Mouse (Mus musculus) forebrain, embryonic 15.5 days (tissue): ENCODE measurements at regions not wholly inside any gene's neighbourhood (a gene's known extent, or its start where the extent isn't known, plus 50 kb on each side); places are given as distances from the start of the nearest gene placed in this dataset.

Experiments
- ATAC-seq: fragments of 200-750 bp; cut with Nextera tagmentation; replicated peaks from 2 replicates; pipeline ENCODE4 v1.8.0; 2017; ENCODE audit warnings: mild to moderate bottlenecking, moderate TSS enrichment, moderate library complexity
- H3K27ac ChIP-seq: fragments of 300-500 bp; sonication (generic); replicated peaks from 2 replicates; pipeline ENCODE4 v1.5.1; 2015; ENCODE audit warnings: mild to moderate bottlenecking, inconsistent platforms
- H3K27me3 ChIP-seq: fragments of 300-500 bp; sonication (generic); 2 replicates; pipeline ENCODE4 v1.6.1; 2015; ENCODE audit warnings: inconsistent platforms
- H3K36me3 ChIP-seq: fragments of 300-500 bp; sonication (generic); 2 replicates; pipeline ENCODE4 v1.6.1; 2015; ENCODE audit warnings: mild to moderate bottlenecking, inconsistent platforms
- H3K4me1 ChIP-seq: fragments of 300-500 bp; sonication (generic); 2 replicates; pipeline ENCODE4 v1.6.1; 2015; ENCODE audit warnings: inconsistent platforms
- H3K4me2 ChIP-seq: fragments of 300-500 bp; sonication (generic); replicated peaks from 2 replicates; pipeline ENCODE4 v1.6.1; 2015; ENCODE audit warnings: mild to moderate bottlenecking, inconsistent platforms
- H3K4me3 ChIP-seq: fragments of 300-500 bp; sonication (generic); 2 replicates; pipeline ENCODE4 v1.5.1; 2015; ENCODE audit warnings: mild to moderate bottlenecking, inconsistent platforms
- H3K9ac ChIP-seq: fragments of 300-500 bp; sonication (generic); replicated peaks from 2 replicates; pipeline ENCODE4 v1.6.1; 2015; ENCODE audit warnings: mild to moderate bottlenecking, inconsistent platforms
- H3K9me3 ChIP-seq: fragments of 300-500 bp; sonication (generic); 2 replicates; pipeline ENCODE4 v1.6.1; 2016; ENCODE audit warnings: inconsistent platforms
- WGBS: fragments of 180-500 bp; shearing (Covaris S2); methylation state at CpG from one replicate; pipeline ENCODE4 v1.1.7; 2015; ENCODE audit warnings: mixed read lengths; 5-methylcytosine and 5-hydroxymethylcytosine counted together

- Histone ChIP-seq H3K27ac (no peak overlapping the region), H3K9ac (no peak overlapping the region), H3K4me2 (no peak overlapping the region), H3K4me3 (no peak overlapping the region), H3K27me3 (no peaks in the 10 kb centered on the region), H3K36me3 (no peaks in the 10 kb centered on the region), H3K9me3 (no peaks in the 10 kb centered on the region), H3K4me1 (no peaks in the 10 kb centered on the region)
- WGBS, result 8% methylated on average over 4 of the region's 4 CpGs
- no peak for ATAC-seq
Measured at GRCm38 (mm10) chr11:12180351-12180750, 141.9 kb upstream of the Grb10 start.

DNA sequence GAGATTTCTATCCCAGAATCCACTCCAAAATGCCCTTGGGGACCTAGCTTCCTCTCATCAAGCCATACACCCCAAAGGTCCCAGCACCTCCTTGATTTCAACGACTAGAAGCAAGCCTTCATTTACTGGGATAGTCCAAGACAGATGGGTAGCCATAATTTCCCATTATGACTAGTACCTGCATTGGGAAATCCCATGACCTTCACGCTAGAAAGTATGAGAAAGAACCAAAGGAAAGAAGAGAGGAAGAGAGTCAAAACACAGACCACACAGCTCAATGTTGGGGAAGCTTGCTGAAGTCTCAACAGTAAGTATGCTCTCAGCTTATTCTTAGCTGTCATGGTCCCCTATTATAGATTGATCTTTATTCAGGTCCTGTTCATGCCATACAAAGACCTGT lies 133.9 kb upstream of the Grb10 start:
- WGBS, result 85% methylated on average over 2 of the region's 2 CpGs
- Histone ChIP-seq H3K4me1 (peaks cover 3% of the 10 kb centered on the region; the same call in 1 of the 2 replicates), H3K9me3 (no peaks in the 10 kb centered on the region), H3K27me3 (no peaks in the 10 kb centered on the region), H3K4me3 (no peak overlapping the region), H3K27ac (no peak overlapping the region), H3K36me3 (no peaks in the 10 kb centered on the region), H3K9ac (no peak overlapping the region), H3K4me2 (no peak overlapping the region)
- ATAC-seq, result no peak

- H3K9ac ChIP-seq, result no peak overlapping the region
- no peaks in the 10 kb centered on the region for H3K9me3 ChIP-seq
- H3K4me1 ChIP-seq, result peaks cover 3% of the 10 kb centered on the region; the same call in 1 of the 2 replicates
- no peak overlapping the region for H3K27ac ChIP-seq
- H3K36me3 ChIP-seq, result no peaks in the 10 kb centered on the region
- H3K27me3 ChIP-seq, result no peaks in the 10 kb centered on the region
- H3K4me3 ChIP-seq, result no peak overlapping the region
- no peak overlapping the region for H3K4me2 ChIP-seq
- WGBS, result 68% methylated on average over 4 of the region's 4 CpGs
- no peak for ATAC-seq
Measured at GRCm38 (mm10) chr11:12171312-12171711, 132.8 kb upstream of the Grb10 start.

DNA sequence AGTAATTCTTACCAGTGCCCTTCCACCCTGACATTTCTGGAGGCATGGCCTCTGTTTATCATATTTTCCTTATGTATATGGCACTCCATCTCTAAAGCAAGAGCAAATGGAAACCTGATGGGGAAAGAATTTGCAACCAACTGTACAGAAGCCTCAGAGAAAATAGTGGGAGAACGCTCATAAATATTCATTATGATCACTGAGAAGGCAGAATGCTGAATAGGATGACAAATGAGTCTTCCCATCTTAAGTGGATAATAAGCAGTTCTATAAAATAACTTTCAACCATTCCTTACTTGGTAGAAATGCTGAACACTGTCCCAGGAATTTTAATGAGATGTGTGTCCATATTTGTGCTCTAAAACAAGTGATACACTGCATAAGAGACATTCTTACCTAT lies 129.9 kb upstream of the Grb10 start:
- ATAC-seq, result 0 out of 2 replicates have a peak, but pooled peaks have one; percentile 60
- WGBS, result 73% methylated on average over 1 of the region's 1 CpGs
- Histone ChIP-seq H3K4me2 (no peak overlapping the region), H3K27ac (no peak overlapping the region), H3K4me1 (peaks cover 3% of the 10 kb centered on the region; the same call in 1 of the 2 replicates), H3K9me3 (no peaks in the 10 kb centered on the region), H3K27me3 (no peaks in the 10 kb centered on the region), H3K36me3 (no peaks in the 10 kb centered on the region), H3K4me3 (no peak overlapping the region), H3K9ac (no peak overlapping the region)
